Mouse (Mus musculus): ENCODE measurements around the gene Mlst8.
"Not testable (repeated sequence)": the region's sequence is repeated elsewhere in the genome, so short reads cannot be mapped to it uniquely, and the experiment has no call there.

Mlst8 gene

DNA sequence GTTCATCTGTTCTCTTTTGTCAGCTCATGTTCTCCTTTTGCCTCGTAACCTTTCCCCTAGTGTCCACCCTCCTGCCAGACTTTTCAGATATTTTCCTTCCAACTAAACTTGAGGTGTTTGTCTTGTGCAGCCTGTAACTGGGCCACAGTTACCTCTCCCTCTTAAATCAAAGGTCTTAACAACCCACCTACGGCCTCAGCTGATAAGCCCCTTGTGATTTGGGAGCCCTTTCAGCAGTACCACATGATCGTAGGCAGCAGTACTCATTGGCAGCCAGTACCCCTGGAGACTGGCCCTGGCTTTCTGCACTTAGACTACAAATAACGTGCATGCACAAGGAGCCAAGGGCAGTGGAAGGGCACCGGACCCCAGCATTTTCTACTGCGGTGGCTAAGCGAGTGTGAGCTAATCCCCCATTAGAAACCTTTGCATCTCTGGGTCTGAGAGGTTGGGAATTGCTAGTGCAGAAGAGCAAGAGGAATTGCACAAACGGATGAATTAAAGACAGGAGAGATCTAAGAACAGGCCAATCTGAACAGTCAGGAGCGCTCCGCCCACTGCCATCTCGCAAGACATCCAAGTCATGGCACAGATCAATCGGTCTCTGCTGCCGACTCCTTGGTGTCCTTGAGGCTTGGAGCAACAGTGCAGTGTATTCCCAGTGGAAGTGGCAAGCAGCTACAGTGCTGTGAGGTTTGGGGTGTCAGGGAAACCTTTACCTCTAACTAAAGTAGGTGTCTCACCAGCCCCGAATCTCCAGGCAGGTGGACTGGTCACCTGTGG is 49.5 kb downstream of the Mlst8 start:
- in situ Hi-C loops (cut with MboI, MseI): no loop called here

DNA sequence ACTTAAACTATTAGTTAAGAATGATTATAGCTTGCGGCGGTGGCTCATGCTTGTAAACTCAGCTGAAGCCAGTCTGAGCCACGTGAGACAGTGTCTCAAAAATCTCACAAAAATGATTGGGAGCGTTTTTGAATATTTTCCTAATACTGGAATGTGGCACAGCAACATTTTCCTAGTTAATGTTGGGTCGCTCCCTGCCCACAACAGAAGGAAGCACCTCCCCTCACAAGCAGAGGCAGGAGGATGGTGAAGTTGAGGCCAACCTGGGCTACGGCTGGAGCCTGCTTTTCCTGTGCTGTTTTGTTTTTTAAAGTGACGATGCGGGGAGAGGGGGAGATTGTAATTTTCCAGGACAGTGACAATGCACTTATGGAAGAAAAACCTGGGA is 51.7 kb downstream of the Mlst8 start:
- in situ Hi-C loops (cut with MboI, MseI): no loop called here

DNA sequence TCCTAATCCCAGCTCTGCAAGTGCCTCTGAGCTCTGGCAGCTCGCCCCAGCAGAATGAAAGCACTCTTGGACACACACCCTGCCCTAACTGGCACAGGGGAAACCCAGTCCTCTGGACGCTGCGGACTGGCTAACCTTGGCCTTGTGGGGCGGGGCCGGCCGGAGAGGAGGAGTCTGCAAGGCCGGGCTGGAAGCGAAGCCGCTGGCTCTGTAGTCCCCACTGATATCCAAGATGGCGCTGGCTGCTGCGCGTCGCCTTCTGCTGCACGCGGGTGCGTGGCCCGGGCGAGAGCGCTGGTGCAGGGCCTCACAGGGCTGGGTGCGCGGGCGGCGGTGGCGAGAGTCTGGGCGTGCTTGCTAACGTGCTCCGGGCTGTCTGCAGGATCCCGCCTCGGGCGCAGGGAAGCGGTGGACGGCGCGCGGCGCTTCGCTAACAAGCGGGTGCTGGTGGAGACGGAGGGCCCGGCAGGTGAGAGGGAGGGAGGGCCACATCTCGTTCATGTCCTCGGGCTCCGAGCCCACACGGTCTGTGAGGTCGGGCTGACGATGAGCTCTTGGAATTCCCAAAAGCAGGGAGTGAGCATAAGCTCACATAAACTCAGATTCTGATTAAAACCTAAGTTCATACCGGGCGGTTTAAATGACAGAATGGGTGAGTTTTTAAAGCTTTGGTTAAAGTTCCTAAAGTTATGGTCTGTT is 52.3 kb downstream of the Mlst8 start, which contains the start of gene Eci1:
Gene Eci1, plus strand, starts transcription at position 171 of the 699 bp plus-strand sequence.
- in situ Hi-C loops (cut with MboI, MseI): no loop called here

DNA sequence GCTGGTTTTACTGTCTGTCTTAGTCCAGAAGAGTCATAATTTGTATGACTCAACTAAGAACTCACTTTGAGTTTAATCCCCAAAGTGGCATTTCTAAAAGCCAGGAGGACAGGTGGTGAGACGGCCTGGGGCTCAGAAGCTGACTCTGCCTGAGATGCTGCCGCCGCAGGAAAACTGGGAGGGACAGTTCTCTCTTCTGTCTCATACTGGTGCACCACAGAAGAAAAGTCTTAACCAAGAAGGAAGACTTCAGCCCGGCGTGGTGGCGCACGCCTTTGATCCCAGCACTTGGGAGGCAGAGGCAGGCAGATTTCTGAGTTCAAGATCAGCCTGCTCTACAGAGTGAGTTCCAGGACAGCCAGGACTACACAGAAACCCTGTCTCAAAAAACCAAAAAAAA is 53.0 kb downstream of the Mlst8 start:
- in situ Hi-C loops (cut with MboI, MseI): no loop called here

DNA sequence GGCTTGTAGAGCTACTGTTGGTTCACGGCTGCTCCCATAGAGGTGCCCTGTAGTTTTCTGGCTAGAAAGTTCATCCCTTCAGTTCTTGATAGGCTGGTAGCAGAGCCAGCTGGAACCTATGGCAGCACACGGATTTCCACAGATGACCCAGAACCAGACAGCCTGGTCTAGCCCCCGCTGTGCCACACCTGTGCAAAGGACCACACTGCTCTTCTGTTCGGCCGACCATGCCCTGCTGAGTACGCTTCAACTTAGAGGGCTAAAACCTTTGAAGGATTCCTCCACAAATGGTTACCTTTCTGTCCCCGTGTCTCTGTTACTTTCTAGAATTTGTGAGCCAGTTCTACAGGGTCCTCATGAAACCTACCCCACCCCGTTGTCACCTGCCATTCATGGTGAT is 53.6 kb downstream of the Mlst8 start:
- in situ Hi-C loops (cut with MboI, MseI): not testable (repeated sequence)

DNA sequence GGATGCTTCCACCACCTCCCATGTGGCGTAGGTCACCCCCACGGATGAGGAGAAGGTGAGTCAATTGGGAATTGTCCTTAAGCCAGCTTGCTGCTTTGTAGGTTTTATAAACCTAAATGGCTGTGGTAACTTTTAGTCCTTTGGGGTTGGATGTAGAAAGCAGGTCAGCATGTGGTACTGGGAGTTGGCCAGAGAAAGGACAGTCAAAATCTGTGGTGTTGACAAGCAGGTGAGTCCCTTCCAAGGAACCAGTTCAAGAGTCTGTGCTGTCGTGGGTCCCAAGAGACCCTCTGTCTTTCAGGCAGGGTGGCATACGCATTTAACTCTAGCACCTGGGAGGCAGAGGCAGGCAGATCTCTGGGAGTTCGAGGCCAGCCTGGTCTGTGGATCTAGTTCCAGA is 54.4 kb downstream of the Mlst8 start:
- in situ Hi-C loops (cut with MboI, MseI): no loop called here

All from T-helper 2 cell (primary cell).